Mouse (Mus musculus) spleen, adult 12 weeks (tissue): ENCODE measurements around the gene Ccdc78.
A peak's percentile ranks its signal among the peaks of the same experiment; 100 is the strongest.
"Not testable (repeated sequence)": the region's sequence is repeated elsewhere in the genome, so short reads cannot be mapped to it uniquely, and the experiment has no call there.

Source experiments
- DNase-seq: peaks from one replicate; pipeline ENCODE4 v3.0.0; 2022; ENCODE audit warnings: low spot score

Ccdc78 gene

GRCm38 (mm10) chr17:25783086-25783485, 3.3 kb upstream of the Ccdc78 start:
- no peak for DNase-seq

- no peak for DNase-seq
These were observed 2.4 kb upstream of the Ccdc78 start for GRCm38 (mm10) chr17:25783861-25784574.

GRCm38 (mm10) chr17:25785281-25785745, 1.1 kb upstream of the Ccdc78 start, which contains the start of gene Haghl:
Gene Haghl (minus strand): TSS chr17:25785673.
- peak; percentile 91 for DNase-seq

DNA sequence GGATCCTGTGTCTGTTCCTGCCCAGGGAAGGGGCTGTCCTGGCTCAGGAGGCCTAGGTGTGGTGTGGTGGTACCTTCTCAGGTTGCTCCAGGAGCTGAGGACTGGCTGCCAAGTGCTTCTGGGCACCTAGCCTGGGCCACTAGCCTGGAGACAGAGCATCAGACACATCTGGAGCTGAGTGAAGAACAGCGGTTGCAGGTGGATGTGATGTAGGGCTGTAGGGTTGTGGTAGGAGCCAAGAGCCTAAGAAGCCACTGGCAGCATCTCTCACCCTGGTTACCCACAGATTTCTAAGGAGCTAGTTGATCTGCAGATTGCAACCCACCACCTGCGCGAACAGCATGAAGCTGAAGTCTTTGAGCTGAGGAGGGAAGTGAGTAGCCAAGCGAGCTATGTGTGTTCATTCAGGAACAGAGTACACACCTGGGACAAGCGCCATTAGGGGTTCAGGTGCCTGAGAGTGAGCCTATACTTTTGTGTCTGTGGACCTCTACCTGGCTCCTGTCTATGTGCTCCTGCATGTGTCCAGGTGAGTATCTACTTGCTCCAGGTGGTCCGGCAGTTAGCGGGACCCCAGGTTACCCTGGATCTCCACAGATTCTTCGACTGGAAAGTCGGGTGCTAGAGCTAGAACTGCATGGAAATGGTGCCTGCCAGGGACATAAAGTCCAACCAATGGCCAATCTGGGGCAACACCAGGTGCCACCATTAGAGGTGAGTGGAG, 563 bp downstream of the Ccdc78 start:
- no peak for DNase-seq

DNA sequence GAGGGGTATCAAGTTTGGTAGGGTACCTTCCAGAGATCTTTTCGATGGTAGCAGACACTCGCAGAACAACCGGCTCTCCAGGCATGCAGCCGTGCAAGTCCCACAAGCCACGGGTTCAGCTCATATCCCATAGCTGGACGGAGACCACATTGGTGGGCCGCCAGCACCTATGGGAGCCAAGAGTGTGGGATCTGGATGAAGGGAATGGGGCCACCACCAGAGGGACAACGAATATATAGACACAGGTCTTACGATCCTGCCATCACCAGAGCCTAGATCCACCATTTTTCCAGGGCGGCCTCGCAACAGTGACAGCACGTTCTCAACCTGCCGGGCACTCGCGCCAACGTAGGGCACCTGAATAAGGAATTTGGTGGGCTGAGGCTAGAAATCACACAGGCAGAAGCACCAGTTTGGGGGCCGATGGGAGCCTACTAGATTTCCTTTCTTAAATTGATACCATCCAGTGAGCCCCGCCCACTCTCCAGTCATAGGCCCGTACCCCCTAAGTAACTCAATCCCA, 5.0 kb downstream of the Ccdc78 start:
- no peak for DNase-seq

DNA sequence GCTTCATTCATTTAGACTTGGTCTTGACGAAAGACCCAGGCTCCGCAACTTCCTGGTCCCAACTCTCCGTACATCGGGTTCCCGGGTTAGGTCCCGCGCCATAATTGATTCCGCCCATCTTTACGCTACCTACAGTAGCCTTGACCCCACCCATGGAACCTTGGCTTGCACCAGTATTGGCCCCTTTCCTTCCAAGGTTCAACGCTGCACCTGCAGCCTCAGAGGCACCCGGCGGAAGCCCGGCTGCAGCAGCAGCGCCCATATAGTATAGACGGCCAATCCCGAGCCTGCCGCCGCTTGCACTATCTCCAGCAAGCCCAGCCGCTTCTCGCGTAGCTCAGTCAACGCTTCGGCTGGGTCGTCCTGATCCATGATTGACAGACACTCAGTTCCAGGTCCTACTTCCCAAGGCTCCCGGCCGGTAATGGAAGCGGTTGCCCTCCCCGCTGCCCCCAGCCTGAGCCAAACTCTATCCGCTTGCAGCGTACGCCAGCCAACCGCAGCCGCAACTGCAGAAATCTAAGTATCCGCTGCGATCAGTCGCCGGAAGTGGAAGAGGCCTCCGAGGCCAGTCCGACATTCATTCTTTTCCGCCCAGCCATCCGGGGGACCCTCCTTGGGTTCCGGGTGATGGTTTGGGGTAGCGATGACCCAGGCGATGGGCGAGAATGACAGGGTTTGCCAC, 5.6 kb downstream of the Ccdc78 start:
- DNase-seq = peak; percentile 78

GRCm38 (mm10) chr17:25792615-25793014, 6.2 kb downstream of the Ccdc78 start, which contains the start of gene Fam173a:
Gene Fam173a (minus strand): TSS chr17:25792901.
- DNase-seq = peak; percentile 54

DNA sequence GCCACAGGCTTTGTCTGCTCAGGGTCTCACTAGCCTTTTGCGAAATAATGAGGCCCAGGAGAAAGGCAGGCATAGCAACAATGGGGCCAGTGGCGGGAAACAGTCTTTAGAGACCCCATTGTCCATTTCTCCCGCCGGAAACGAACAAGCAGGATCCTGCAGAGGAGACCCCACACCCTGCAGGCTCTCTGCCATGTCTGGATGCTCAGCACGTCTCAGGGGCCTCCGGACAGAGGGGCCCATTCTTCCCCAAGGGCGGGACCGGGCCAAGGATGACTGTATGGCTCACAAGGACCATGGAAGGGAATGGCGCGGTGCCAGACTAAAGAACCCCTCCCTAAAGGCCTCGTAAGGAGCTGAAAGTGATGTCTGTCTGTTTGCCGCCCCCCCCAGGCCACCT, 7.8 kb downstream of the Ccdc78 start:
- no peak for DNase-seq

DNA sequence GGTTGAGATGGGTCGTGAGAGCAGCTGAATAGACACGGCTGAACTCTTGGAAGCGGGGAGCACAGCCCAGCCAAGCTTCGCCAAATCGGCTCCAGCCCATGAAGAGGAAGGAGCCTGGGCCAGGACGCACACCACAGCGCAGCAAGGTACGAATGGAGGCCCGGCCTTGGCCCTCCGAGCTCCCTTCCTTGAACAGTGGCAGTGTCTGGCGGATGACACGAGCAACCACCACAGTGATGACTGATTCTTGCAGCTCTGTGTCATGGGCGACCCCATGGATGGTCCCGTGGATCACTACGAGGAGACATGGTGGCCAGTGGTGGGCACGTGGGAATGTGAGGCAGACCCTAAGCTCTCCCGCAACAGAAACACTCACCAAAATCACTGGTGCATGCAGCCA, 8.6 kb downstream of the Ccdc78 start:
- no peak for DNase-seq

DNA sequence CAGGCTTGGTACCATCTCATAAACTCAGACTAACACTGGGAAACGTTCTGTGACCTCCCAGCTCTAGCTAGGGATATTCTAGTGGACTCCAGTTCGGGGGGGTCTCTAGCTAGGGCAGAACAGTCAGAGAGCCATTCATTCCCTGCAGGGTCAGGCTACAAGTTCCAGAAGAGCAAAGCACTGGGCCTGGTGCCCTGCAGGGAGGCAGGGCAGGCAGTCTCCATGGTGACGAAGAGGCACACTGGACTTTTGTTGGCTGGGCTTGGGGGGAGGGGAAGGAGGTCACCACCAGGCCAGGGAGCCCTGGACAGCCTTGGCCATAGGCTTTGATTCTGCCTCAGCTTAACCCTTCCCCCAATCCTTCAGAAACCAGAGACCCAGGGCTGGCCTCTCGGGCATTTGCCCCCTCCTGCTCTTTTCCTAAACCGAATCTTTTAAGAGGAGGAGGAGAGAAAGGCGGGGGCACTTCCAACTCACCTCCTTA, 9.3 kb downstream of the Ccdc78 start, which contains the start of gene AC134908.4:
TSS of gene AC134908.4 (minus strand) at position 51 of the 484 bp plus-strand sequence.
- DNase-seq = no peak

DNA sequence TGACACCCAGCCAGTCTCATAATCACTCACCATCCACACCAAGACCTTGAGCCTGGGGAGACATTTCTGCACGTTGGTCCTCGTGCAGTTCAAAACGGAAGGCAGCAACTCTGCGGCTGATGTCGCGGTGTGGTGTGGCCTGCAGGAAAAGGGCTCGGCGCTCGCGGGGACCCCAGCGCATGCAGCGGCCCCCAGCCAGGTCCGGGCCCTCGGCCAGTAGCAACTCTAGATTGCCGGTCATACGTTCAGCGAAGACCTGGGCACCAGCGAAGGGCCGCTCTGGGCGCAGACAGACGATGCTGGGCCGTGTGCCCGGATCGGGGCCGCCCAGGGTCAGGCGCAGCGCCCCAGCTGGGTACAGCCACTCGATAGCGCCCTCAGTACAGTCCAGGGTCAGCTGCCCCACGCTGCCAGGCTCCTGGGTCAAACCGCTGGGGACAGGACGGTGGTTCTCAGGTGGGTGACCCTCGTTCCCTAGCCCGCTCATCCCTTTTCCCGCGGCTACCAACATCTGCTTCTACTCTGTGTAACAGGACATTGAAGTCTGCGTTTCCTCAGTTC, 9.9 kb downstream of the Ccdc78 start:
- DNase-seq = no peak

DNA sequence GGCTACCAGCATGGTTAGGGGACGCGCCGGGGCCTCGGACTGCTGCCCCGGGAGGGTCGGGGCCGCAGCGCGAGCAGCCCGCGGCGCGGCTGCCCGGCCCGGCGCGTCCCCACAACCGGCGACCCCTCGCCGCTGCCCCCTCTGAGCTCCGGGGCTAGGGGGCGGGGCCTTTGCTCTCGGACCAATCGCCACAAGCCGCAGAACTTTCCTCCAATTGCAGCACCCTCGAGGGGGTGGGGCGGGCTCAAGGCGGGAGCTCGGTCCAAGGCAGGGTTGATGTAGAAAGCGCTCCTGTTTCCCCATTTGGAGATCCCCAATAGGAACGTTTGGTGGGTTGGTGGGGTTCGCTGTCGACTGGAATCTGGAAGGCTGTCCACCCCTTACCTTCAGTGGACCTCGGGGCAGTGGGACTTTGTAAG, 10.6 kb downstream of the Ccdc78 start, which contains the start of gene Metrn:
TSS of gene Metrn (minus strand) at position 186 of the 419 bp plus-strand sequence.
- DNase-seq = peak; percentile 75

DNA sequence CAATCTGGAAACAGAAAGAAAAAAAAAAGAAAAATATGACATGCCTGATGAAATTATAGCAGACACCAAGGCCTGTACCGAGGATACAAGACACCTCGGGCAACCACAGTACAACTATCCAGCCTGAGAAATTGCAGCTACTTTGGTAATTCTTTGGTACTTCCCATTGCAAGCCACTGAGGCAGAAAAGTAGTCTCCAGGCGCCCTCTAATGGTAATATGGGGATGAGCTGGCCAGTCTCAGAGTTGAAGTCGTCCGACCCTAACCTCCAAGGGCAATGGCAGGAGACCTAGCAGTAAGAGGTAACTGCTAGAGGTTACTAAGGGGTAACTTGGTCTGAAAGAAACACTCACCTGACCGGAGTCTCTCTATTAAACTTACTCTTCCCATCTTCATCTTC, 14.6 kb downstream of the Ccdc78 start:
- peak; percentile 50 for DNase-seq

- no peak for DNase-seq
These were observed 16.6 kb downstream of the Ccdc78 start for GRCm38 (mm10) chr17:25802825-25803517.

- DNase-seq = no peak
These were observed 20.1 kb downstream of the Ccdc78 start for GRCm38 (mm10) chr17:25806507-25806906.

DNA sequence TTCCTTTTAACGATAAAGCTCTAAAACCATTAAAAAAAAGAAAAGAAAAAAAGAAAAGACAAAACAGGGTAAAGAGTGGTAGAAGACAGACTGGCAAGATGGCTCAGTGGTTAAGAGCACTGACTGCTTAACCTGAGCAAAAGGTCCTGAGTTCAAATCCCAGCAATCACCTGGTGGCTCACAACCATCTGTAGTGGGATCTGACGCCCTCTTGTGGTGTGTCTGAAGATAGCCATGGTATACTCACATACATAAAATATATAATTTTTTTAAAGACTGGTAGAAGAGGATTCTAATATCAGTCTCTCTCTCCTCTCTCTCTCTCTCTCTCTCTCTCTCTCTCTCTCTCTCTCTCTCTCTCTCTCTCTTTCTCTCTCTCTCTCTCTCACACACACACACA, 21.1 kb downstream of the Ccdc78 start:
- not testable (repeated sequence) for DNase-seq

DNA sequence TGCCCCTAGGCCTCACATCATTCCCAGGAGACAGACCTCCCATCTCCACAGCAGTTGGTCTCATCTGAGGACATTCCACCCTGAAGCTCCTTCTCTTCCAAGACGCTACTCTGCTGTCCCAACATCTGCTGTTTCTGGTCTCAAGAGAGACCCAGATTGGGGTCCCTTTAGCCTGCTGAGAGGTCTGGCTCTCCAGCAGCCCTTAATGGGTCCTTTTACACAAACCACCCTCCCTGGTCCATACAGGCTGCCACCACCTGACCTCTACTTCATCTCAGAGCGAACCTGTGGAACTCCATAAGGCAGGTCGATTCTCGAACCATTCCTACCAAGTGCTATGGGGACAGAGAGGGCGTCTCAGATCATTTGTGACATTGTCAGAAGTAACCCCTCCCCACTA, 21.6 kb downstream of the Ccdc78 start:
- DNase-seq = no peak

DNA sequence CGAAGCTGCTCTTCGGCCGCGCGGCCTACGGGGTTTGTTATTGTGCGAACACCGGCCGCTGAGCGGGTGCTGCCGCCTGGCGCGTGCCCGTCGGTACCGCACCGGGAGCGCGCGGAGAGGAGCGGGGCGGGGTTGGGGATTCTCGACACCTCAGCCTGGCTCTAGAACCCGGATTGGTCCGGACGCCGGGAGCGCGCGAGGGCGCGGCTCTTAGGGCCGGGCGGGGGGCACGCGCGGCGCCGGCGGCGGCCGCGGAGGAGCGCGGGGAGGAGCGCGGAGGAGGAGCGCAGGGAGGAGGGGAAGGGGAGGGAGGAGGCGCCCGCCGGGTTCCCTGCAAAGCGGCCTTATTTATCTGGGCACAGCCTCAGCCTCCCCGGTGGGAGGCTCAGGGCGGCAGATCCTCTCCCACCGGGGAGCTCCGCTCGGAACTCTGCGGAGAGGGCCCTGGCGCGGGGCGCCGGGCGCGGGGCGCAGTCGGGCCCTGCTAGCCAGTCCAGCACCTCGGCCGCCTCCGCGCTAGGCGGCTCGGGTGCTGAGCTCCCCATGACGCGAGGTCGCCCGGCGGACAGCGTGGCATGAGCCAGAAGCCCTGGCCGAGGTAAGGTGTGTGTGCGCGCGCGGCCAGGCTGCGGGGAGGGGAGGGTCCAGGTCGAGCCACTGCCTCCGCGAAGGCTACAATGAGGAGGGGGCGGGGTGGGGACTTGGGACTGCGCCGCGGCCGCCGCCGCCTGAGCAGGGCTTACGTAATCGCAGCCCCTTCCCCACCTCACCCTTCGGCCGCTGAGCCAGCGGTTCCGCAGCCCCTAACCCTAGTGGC, 22.6 kb downstream of the Ccdc78 start, which contains the start of gene Fbxl16:
TSS of gene Fbxl16 (plus strand) at position 297 of the 817 bp plus-strand sequence.
- no peak for DNase-seq

GRCm38 (mm10) chr17:25809606-25810340, 23.4 kb downstream of the Ccdc78 start:
- DNase-seq = no peak
